Mouse (Mus musculus) limb, embryonic 14.5 days (tissue): ENCODE measurements around the gene Ranbp3. TPM values are rescaled to one million over a fixed set of nuclear protein-coding genes. Genes with fewer than 3 reads are reported as not detected.

Experiments
- ATAC-seq: fragments of 200-750 bp; cut with Nextera tagmentation; 2 replicates; pipeline ENCODE4 v1.8.0; 2017; ENCODE audit warnings: low read depth, moderate number of reproducible peaks, moderate TSS enrichment; ENCODE audit not compliant: low FRiP score
- DNase-seq: peaks from one replicate; pipeline ENCODE4 v3.0.0-alpha.2; 2015; ENCODE audit warnings: low spot score
- H3K27ac ChIP-seq: fragments of 300-500 bp; sonication (generic); replicated peaks from 2 replicates; pipeline ENCODE4 v1.5.1; 2014; ENCODE audit warnings: low read depth, mild to moderate bottlenecking, low read length, moderate library complexity, mixed read lengths
- H3K27me3 ChIP-seq: fragments of 300-500 bp; sonication (generic); 2 replicates; pipeline ENCODE4 v1.6.1; 2014; ENCODE audit warnings: low read length, mixed read lengths; ENCODE audit not compliant: control insufficient read depth, insufficient read depth
- H3K36me3 ChIP-seq: fragments of 300-500 bp; sonication (generic); 2 replicates; pipeline ENCODE4 v1.6.1; 2014; ENCODE audit warnings: mild to moderate bottlenecking, low read length, moderate library complexity, mixed read lengths; ENCODE audit not compliant: control insufficient read depth, insufficient read depth
- H3K4me1 ChIP-seq: fragments of 300-500 bp; sonication (generic); 2 replicates; pipeline ENCODE4 v1.6.1; 2014; ENCODE audit warnings: antibody characterized with exemption, low read length, mixed read lengths; ENCODE audit not compliant: control insufficient read depth, insufficient read depth
- H3K4me2 ChIP-seq: fragments of 300-500 bp; sonication (generic); replicated peaks from 2 replicates; pipeline ENCODE4 v1.6.1; 2014; ENCODE audit warnings: low read depth, mild to moderate bottlenecking, low read length, moderate library complexity; ENCODE audit not compliant: severe bottlenecking
- H3K4me3 ChIP-seq: fragments of 300-500 bp; sonication (generic); replicated peaks from 2 replicates; pipeline ENCODE4 v1.5.1; 2014; ENCODE audit warnings: low read length
- H3K9ac ChIP-seq: fragments of 300-500 bp; sonication (generic); 2 replicates; pipeline ENCODE4 v1.6.1; 2014; ENCODE audit warnings: mild to moderate bottlenecking, low read depth, low read length, moderate library complexity; ENCODE audit not compliant: severe bottlenecking
- H3K9me3 ChIP-seq: fragments of 300-500 bp; sonication (generic); 2 replicates; pipeline ENCODE4 v1.6.1; 2016; ENCODE audit warnings: low read length; ENCODE audit not compliant: control insufficient read depth
- POLR2A ChIP-seq: fragments of 200-500 bp; IDR thresholded peaks from 2 replicates; pipeline ENCODE4 v1.8.0; 2012; ENCODE audit warnings: inconsistent platforms, mild to moderate bottlenecking, moderate library complexity, borderline replicate concordance; ENCODE audit not compliant: insufficient read depth, insufficient read length; ENCODE audit errors: extremely low read depth
- WGBS: fragments of 180-500 bp; shearing (Covaris S2); extraction: QIAGEN DNeasy Blood & Tissue Kit; methylation state at CpG from one replicate; pipeline ENCODE4 v1.1.7; 2014; 5-methylcytosine and 5-hydroxymethylcytosine counted together
- polyA plus RNA-seq, 2 experiments: library from polyadenylated mRNA; depleted of rRNA in 1 of 2; stranded (reverse) in 1 of 2; unstranded in 1 of 2; fragments of >200 nt; fragmentation: Nextera tagmentation in 1 of 2; extraction: Ambion mirVana in 1 of 2; gene quantifications; 2 replicates each; pipeline versions ENCODE4 v1.2.1 to v1.2.3; 2012 to 2014

Ranbp3 gene
- 139 and 154 TPM in 2 replicates for polyA plus RNA-seq (2012; rRNA removed)
- 86.3 and 93.8 TPM in 2 replicates for polyA plus RNA-seq (2014; fragmentation: Nextera tagmentation; extraction: Ambion mirVana)

GRCm38 (mm10) chr17:56672941-56673646 lies at the start of gene Ranbp3:
Gene Ranbp3 (plus strand): TSS chr17:56673294.
- Histone ChIP-seq H3K4me3 (peak within 1 kb of the TSS; percentile 97), H3K27ac (peak within 1 kb of the TSS; percentile 86), H3K36me3 (peaks cover 24% of the 10 kb centered on the region), H3K9ac (peak within 1 kb of the TSS; percentile 97), H3K4me2 (peak within 1 kb of the TSS; percentile 78), H3K27me3 (no peaks in the 10 kb centered on the region), H3K4me1 (peaks cover 13% of the 10 kb centered on the region; the same call in 1 of the 2 replicates), H3K9me3 (no peaks in the 10 kb centered on the region)
- ATAC-seq (peak; percentile 95), DNase-seq (peak; percentile 99)
- peak; percentile 74; the same call in 1 of the 2 replicates for TF ChIP-seq POLR2A
- 0% methylated on average over 26 of the region's 66 CpGs for WGBS

- no peak overlapping the region for H3K9ac ChIP-seq
Measured at GRCm38 (mm10) chr17:56625495-56625894, 47.6 kb upstream of the Ranbp3 start.

GRCm38 (mm10) chr17:56626260-56626659 lies 46.8 kb upstream of the Ranbp3 start:
- no peak for TF ChIP-seq POLR2A
- Histone ChIP-seq H3K4me3 (peak overlapping the region; percentile 93), H3K27ac (peak overlapping the region; percentile 61; the same call in 1 of the 2 replicates), H3K9ac (peak overlapping the region; percentile 89), H3K27me3 (no peaks in the 10 kb centered on the region), H3K4me1 (peaks cover 17% of the 10 kb centered on the region), H3K9me3 (no peaks in the 10 kb centered on the region), H3K36me3 (peaks cover 30% of the 10 kb centered on the region), H3K4me2 (peak overlapping the region; percentile 93)
- ATAC-seq (no peak; the same call in 1 of the 2 replicates), DNase-seq (no peak)
- under 1% methylated on average over 25 of the region's 32 CpGs for WGBS

More at GRCm38 (mm10) chr17:56625495-56625894, 47.6 kb upstream of the Ranbp3 start:
- Histone ChIP-seq H3K4me2 (peak overlapping the region; percentile 93), H3K27ac (no peak overlapping the region), H3K27me3 (no peaks in the 10 kb centered on the region), H3K4me3 (0 out of 2 replicates have a peak overlapping the region, but pooled peaks have one; percentile 93), H3K4me1 (peaks cover 17% of the 10 kb centered on the region), H3K9me3 (no peaks in the 10 kb centered on the region), H3K36me3 (peaks cover 36% of the 10 kb centered on the region)
- ATAC-seq (no peak), DNase-seq (no peak)
- 84% methylated on average over 3 of the region's 3 CpGs for WGBS
- no peak for TF ChIP-seq POLR2A

GRCm38 (mm10) chr17:56626754-56627470 lies 46.2 kb upstream of the Ranbp3 start, which contains the start of gene Lonp1:
Gene Lonp1 (minus strand): TSS chr17:56626887.
- H3K4me2 ChIP-seq: peak within 1 kb of the TSS; percentile 93
- peak within 1 kb of the TSS; percentile 93 for H3K4me3 ChIP-seq
- ATAC-seq (peak; percentile 95), DNase-seq (peak; percentile 98)
- H3K4me1 ChIP-seq: peaks cover 17% of the 10 kb centered on the region
- peak within 1 kb of the TSS; percentile 82 for H3K27ac ChIP-seq
- WGBS: 2% methylated on average over 45 of the region's 51 CpGs
- peak; percentile 56; the same call in 1 of the 2 replicates for TF ChIP-seq POLR2A
- no peaks in the 10 kb centered on the region for H3K9me3 ChIP-seq
- H3K36me3 ChIP-seq: peaks cover 25% of the 10 kb centered on the region
- H3K27me3 ChIP-seq: no peaks in the 10 kb centered on the region
- peak within 1 kb of the TSS; percentile 89 for H3K9ac ChIP-seq
